Mouse (Mus musculus): Measurements from ENCODE around the gene H2-DMb2. TPM values are rescaled to one million over a fixed set of nuclear protein-coding genes. Genes with fewer than 3 reads are reported as not detected.
A peak's percentile ranks its signal among the peaks of the same experiment; 100 is the strongest.

H2-DMb2 gene
- 0.23 TPM in 1 of 2 replicates, not detected in the other for polyA plus RNA-seq (2014; fragmentation: Nextera tagmentation; extraction: Ambion mirVana)

DNA sequence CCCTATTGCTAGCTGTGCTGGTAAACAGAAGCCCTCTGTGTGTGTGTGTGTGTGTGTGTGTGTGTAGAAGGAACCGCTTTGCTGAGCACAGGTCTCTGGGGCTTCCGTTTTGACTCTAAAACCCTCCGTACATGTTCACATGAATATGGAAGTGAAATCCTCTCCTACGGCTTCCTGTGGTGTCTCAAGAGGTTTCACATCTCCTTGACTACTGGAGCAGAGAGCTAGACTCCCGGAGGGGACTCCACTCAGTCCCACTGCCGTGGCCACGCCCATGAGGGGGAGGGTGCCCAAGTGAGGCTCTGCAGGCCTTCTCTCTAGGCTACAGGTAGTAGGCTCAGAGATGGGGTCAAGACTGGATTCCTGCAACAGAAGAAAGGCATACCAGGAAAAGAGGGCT lies at the start of gene H2-DMb2:
Gene H2-DMb2 (plus strand): TSS at position 275 of the 400 bp plus-strand sequence.
- no peaks in the 10 kb centered on the region for H3K9me3 ChIP-seq (ENCODE audit: control insufficient read depth, low read length)
- no peak within 1 kb of the TSS for H3K4me2 ChIP-seq (ENCODE audit: low read depth, severe bottlenecking)
- H3K27ac ChIP-seq (replicated peaks; ENCODE audit: low read depth, low read length) = no peak within 1 kb of the TSS
- ATAC-seq (ENCODE audit: insufficient number of reproducible peaks, low FRiP score, low TSS enrichment, low read depth) (no peak), DNase-seq (ENCODE audit: low spot score) (no peak)
- H3K27me3 ChIP-seq (ENCODE audit: control insufficient read depth, insufficient read depth, low read length) = peaks cover 24% of the 10 kb centered on the region
- H3K4me1 ChIP-seq (ENCODE audit: control insufficient read depth, insufficient read depth, low read length) = peaks cover 7% of the 10 kb centered on the region; the same call in 1 of the 2 replicates
- no peaks in the 10 kb centered on the region for H3K36me3 ChIP-seq (ENCODE audit: control insufficient read depth, insufficient read depth, low read length)
- H3K4me3 ChIP-seq (ENCODE audit: low read depth, low read length) = no peak within 1 kb of the TSS
- 42% methylated on average over 7 of the region's 7 CpGs for WGBS
- no peak within 1 kb of the TSS for H3K9ac ChIP-seq (ENCODE audit: low read length)

DNA sequence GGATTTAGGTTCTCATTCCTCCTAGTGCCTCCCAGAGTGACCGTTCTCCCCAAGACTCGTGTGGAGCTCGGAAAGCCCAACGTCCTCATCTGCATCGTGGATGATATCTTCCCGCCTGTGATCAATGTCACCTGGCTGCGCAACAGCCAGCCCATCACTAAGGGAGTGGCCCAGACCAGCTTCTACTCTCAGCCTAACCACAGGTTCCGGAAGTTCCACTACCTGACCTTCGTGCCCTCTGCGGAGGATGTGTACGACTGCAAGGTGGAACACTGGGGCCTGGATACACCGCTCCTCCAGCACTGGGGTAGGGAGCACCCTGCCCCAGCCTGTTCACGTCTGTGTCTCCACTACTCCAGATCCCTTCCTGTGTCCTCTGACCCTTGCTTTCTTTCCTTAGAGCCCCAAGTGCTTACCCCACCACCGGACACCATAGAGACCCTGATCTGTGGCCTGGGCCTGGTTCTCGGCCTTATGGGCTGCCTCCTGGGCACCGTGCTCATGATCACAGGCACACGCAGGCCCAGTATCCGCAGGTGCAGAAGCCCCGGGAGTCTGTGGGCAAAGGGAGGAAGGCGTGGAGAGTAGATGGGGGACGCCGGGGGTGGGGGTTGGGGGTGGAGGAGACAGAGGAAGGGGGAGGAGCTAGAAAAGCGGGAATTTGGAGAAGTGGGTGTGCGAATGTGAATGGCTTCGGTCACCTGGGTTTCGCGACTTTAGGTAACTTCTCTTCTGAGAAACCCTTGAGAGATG lies 48.6 kb upstream of the H2-DMb2 start:
- no peak overlapping the region for H3K4me3 ChIP-seq (ENCODE audit: low read depth, low read length)
- no peak overlapping the region for H3K27ac ChIP-seq (replicated peaks; ENCODE audit: low read depth, low read length)
- H3K4me2 ChIP-seq (ENCODE audit: low read depth, severe bottlenecking) = no peak overlapping the region
- H3K27me3 ChIP-seq (ENCODE audit: control insufficient read depth, insufficient read depth, low read length) = no peaks in the 10 kb centered on the region
- ATAC-seq (ENCODE audit: insufficient number of reproducible peaks, low FRiP score, low TSS enrichment, low read depth) = no peak
- no peak overlapping the region for H3K9ac ChIP-seq (ENCODE audit: low read length)
- WGBS = 83% methylated on average over 27 of the region's 27 CpGs
- H3K9me3 ChIP-seq (ENCODE audit: control insufficient read depth, low read length) = no peaks in the 10 kb centered on the region
- 0 out of 2 replicates have a peak, but pooled peaks cover 5% of the 10 kb centered on the region for H3K4me1 ChIP-seq (ENCODE audit: control insufficient read depth, insufficient read depth, low read length)
- DNase-seq (ENCODE audit: low spot score) = no peak
- H3K36me3 ChIP-seq (ENCODE audit: control insufficient read depth, insufficient read depth, low read length) = no peaks in the 10 kb centered on the region

DNA sequence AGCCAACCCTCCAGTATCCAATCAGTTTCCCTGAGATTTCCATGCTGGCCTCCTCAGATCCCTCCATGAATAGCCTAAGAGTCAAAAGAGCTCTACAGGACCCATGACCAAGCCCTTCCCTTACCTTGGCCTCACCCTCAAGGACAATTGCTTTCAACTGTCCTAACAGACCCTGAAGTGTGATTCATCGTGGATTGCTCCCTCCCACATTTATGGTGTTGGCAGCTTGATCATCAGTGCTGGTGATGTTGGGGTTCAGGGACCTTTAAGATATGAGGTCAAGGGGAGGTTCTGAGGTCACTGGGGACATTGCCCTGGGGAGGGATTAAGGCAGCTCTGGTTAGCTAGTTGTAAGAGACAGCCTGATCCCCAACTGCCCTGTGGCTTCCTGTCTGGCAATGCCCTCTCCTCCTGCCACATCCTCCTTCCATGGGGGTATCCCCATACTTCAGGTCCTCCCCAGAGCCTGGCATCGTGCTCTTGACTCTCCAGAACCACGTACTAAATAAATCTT lies 46.6 kb upstream of the H2-DMb2 start:
- DNase-seq (ENCODE audit: low spot score) (no peak), ATAC-seq (ENCODE audit: insufficient number of reproducible peaks, low FRiP score, low TSS enrichment, low read depth) (no peak)
- H3K36me3 ChIP-seq (ENCODE audit: control insufficient read depth, insufficient read depth, low read length) = no peaks in the 10 kb centered on the region
- WGBS = 75% methylated on average over 3 of the region's 3 CpGs
- H3K4me2 ChIP-seq (ENCODE audit: low read depth, severe bottlenecking) = no peak overlapping the region
- H3K9ac ChIP-seq (ENCODE audit: low read length) = no peak overlapping the region
- no peak overlapping the region for H3K4me3 ChIP-seq (ENCODE audit: low read depth, low read length)
- H3K27me3 ChIP-seq (ENCODE audit: control insufficient read depth, insufficient read depth, low read length) = no peaks in the 10 kb centered on the region
- no peaks in the 10 kb centered on the region for H3K9me3 ChIP-seq (ENCODE audit: control insufficient read depth, low read length)
- no peak overlapping the region for H3K27ac ChIP-seq (replicated peaks; ENCODE audit: low read depth, low read length)
- peaks cover 8% of the 10 kb centered on the region; the same call in 1 of the 2 replicates for H3K4me1 ChIP-seq (ENCODE audit: control insufficient read depth, insufficient read depth, low read length)

DNA sequence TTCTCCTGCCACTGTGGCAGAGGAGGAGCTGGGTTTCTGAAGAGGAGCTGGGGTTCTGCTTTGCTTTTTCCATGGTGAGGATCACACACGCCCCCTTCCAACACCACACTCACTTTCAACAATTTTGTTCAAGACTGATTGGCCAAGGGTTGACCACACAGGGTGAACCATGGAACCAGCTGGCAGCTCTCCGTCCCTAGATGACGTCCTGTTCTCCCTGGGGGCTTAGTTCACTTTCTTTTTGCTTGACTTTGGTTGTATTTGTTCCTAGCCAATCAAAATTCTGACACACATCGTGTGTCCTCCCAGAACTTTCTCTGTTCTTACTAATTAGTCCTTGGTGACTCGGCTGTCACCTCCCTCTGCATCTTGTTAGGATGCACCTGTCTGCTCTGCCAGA lies 45.8 kb upstream of the H2-DMb2 start:
- H3K4me1 ChIP-seq (ENCODE audit: control insufficient read depth, insufficient read depth, low read length) = peaks cover 8% of the 10 kb centered on the region; the same call in 1 of the 2 replicates
- 66% methylated on average over 5 of the region's 5 CpGs for WGBS
- no peak overlapping the region for H3K4me3 ChIP-seq (ENCODE audit: low read depth, low read length)
- H3K4me2 ChIP-seq (ENCODE audit: low read depth, severe bottlenecking) = no peak overlapping the region
- H3K27me3 ChIP-seq (ENCODE audit: control insufficient read depth, insufficient read depth, low read length) = no peaks in the 10 kb centered on the region
- no peak for ATAC-seq (ENCODE audit: insufficient number of reproducible peaks, low FRiP score, low TSS enrichment, low read depth)
- no peaks in the 10 kb centered on the region for H3K9me3 ChIP-seq (ENCODE audit: control insufficient read depth, low read length)
- no peak overlapping the region for H3K9ac ChIP-seq (ENCODE audit: low read length)
- no peaks in the 10 kb centered on the region for H3K36me3 ChIP-seq (ENCODE audit: control insufficient read depth, insufficient read depth, low read length)
- H3K27ac ChIP-seq (replicated peaks; ENCODE audit: low read depth, low read length) = no peak overlapping the region
- DNase-seq (ENCODE audit: low spot score) = no peak

DNA sequence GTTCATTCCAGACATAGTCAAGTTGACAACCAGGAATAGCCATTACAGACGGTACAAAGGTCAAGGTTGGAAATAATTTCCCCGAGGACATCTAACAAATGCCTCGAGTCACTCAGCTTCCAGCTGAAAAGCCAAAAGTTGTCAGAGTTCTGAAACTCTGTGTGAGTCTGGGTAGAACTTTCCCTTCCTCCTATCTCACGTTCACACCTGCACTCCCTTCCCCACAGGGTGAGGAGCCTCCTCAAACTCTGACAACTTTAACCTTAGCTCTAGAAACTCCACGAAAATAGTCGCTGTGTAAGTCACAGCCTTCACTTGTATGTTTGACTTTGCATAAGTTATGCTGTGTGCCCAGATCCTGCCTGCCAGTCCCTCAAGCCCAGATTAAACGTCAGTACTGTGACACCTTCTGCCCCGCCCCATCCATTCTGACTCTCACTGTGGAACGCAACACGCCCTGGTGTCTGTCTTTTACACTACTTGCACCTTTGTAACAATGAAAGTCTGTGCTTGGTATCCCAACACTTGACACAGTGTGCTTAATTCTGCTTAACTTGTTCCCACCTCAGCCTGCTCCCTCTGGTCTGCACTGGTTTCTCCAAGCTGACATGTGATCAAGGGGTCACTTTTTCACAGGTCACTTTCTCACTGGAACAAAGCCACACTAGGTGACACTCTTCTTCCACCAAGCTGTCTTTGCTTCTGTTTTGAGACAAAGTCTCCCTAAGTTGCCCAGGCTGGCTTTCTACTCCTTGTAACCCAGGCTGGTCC lies 44.2 kb upstream of the H2-DMb2 start:
- Histone ChIP-seq H3K36me3 (ENCODE audit: control insufficient read depth, insufficient read depth, low read length) (no peaks in the 10 kb centered on the region), H3K4me3 (ENCODE audit: low read depth, low read length) (no peak overlapping the region), H3K4me2 (ENCODE audit: low read depth, severe bottlenecking) (no peak overlapping the region), H3K4me1 (ENCODE audit: control insufficient read depth, insufficient read depth, low read length) (peaks cover 6% of the 10 kb centered on the region; the same call in 1 of the 2 replicates), H3K9ac (ENCODE audit: low read length) (no peak overlapping the region), H3K27me3 (ENCODE audit: control insufficient read depth, insufficient read depth, low read length) (no peaks in the 10 kb centered on the region), H3K9me3 (ENCODE audit: control insufficient read depth, low read length) (no peaks in the 10 kb centered on the region), H3K27ac (replicated peaks; ENCODE audit: low read depth, low read length) (no peak overlapping the region)
- DNase-seq (ENCODE audit: low spot score) (no peak), ATAC-seq (ENCODE audit: insufficient number of reproducible peaks, low FRiP score, low TSS enrichment, low read depth) (no peak)
- WGBS = 51% methylated on average over 10 of the region's 10 CpGs

DNA sequence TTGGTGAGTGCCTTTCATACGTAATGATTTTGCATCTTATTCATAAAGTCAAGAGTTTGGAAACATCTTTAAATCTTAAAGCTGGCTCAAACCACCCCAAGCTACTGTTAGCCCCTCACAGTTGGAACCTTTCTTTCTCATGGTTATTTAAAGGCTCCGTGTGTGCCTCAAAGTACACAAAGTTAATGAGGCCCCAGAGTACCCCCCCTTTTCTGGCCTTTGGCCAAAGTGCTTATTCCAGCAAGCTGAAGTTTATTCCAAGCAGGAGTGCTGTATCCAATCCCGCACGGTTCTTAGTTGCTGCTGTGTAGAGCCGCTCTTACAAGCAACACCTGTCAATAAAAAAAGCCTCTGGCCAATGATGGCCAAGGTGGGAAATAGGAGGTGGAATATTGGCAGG lies 43.6 kb upstream of the H2-DMb2 start:
- DNase-seq (ENCODE audit: low spot score) (no peak), ATAC-seq (ENCODE audit: insufficient number of reproducible peaks, low FRiP score, low TSS enrichment, low read depth) (no peak)
- H3K27ac ChIP-seq (replicated peaks; ENCODE audit: low read depth, low read length) = no peak overlapping the region
- WGBS = 57% methylated on average over 5 of the region's 5 CpGs
- H3K36me3 ChIP-seq (ENCODE audit: control insufficient read depth, insufficient read depth, low read length) = no peaks in the 10 kb centered on the region
- H3K9ac ChIP-seq (ENCODE audit: low read length) = no peak overlapping the region
- H3K9me3 ChIP-seq (ENCODE audit: control insufficient read depth, low read length) = no peaks in the 10 kb centered on the region
- no peaks in the 10 kb centered on the region for H3K27me3 ChIP-seq (ENCODE audit: control insufficient read depth, insufficient read depth, low read length)
- no peak overlapping the region for H3K4me2 ChIP-seq (ENCODE audit: low read depth, severe bottlenecking)
- H3K4me3 ChIP-seq (ENCODE audit: low read depth, low read length) = no peak overlapping the region
- H3K4me1 ChIP-seq (ENCODE audit: control insufficient read depth, insufficient read depth, low read length) = peaks cover 3% of the 10 kb centered on the region; the same call in 1 of the 2 replicates

DNA sequence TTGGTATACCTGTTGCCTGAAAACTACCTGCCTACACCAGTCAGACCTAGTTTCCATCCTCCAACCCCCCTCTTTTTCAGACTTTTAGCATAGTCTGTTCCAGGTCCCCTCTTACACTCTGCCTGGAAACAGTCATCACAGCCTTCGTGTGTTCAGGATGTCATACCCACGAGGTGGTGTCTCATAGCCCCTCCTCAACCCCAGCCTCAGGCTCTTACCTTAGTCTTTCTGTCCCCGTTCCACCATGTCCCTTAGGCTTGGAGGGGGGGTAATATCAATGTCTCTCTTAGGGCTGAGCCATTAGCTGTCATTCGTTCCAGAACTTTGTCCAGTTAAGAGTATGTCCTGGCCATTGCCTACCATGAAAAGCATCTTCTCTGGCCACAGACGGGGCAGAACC lies 41.9 kb upstream of the H2-DMb2 start:
- Histone ChIP-seq H3K4me2 (ENCODE audit: low read depth, severe bottlenecking) (no peak overlapping the region), H3K27ac (replicated peaks; ENCODE audit: low read depth, low read length) (no peak overlapping the region), H3K4me1 (ENCODE audit: control insufficient read depth, insufficient read depth, low read length) (peaks cover 3% of the 10 kb centered on the region; the same call in 1 of the 2 replicates), H3K4me3 (ENCODE audit: low read depth, low read length) (no peak overlapping the region), H3K27me3 (ENCODE audit: control insufficient read depth, insufficient read depth, low read length) (no peaks in the 10 kb centered on the region), H3K9ac (ENCODE audit: low read length) (no peak overlapping the region), H3K9me3 (ENCODE audit: control insufficient read depth, low read length) (no peaks in the 10 kb centered on the region), H3K36me3 (ENCODE audit: control insufficient read depth, insufficient read depth, low read length) (no peaks in the 10 kb centered on the region)
- 0 out of 2 replicates have a peak, but pooled peaks have one; percentile 17 for ATAC-seq (ENCODE audit: insufficient number of reproducible peaks, low FRiP score, low TSS enrichment, low read depth)
- WGBS = 38% methylated on average over 5 of the region's 5 CpGs
- DNase-seq (ENCODE audit: low spot score) = no peak

DNA sequence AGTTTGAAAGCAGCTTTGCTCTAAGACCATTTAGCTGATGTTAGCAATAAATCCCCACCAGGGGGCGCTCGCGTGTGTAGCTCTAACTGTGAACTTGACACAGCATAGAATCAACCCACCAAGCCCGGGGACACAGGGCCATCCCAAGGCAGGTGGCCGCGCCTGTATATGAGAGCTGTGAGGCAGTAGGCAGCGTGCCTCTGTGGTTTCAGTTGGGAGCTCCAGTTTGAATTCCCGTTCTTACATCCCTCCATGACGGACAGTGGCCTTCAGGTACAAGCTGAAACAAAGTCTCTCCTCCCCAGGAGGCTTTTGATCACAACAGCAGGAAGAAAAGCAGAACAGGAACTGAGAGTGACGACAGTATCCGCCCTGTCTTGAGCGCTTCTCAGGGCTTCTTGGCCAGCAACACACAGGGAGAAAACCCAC lies 41.5 kb upstream of the H2-DMb2 start:
- no peak for ATAC-seq (ENCODE audit: insufficient number of reproducible peaks, low FRiP score, low TSS enrichment, low read depth)
- no peak overlapping the region for H3K27ac ChIP-seq (replicated peaks; ENCODE audit: low read depth, low read length)
- no peaks in the 10 kb centered on the region for H3K27me3 ChIP-seq (ENCODE audit: control insufficient read depth, insufficient read depth, low read length)
- H3K36me3 ChIP-seq (ENCODE audit: control insufficient read depth, insufficient read depth, low read length) = no peaks in the 10 kb centered on the region
- no peak overlapping the region for H3K4me3 ChIP-seq (ENCODE audit: low read depth, low read length)
- peak; percentile 98 for DNase-seq (ENCODE audit: low spot score)
- no peak overlapping the region for H3K9ac ChIP-seq (ENCODE audit: low read length)
- no peaks in the 10 kb centered on the region for H3K9me3 ChIP-seq (ENCODE audit: control insufficient read depth, low read length)
- no peak overlapping the region for H3K4me2 ChIP-seq (ENCODE audit: low read depth, severe bottlenecking)
- 11% methylated on average over 12 of the region's 12 CpGs for WGBS
- H3K4me1 ChIP-seq (ENCODE audit: control insufficient read depth, insufficient read depth, low read length) = peaks cover 3% of the 10 kb centered on the region; the same call in 1 of the 2 replicates
